Mouse (Mus musculus) olfactory bulb, adult 2 months (tissue): ENCODE results near the gene Aanat.

Experiments
- CTCF ChIP-seq: fragments of 200-500 bp; IDR thresholded peaks from 2 replicates; pipeline ENCODE4 v1.5.1; 2012; ENCODE audit warnings: low read depth, mild to moderate bottlenecking, low read length, moderate library complexity; ENCODE audit not compliant: insufficient read depth
- POLR2A ChIP-seq: fragments of 200-500 bp; IDR thresholded peaks from 2 replicates; pipeline ENCODE4 v1.6.1; 2012; ENCODE audit warnings: mild to moderate bottlenecking, low read depth, low read length, moderate library complexity; ENCODE audit not compliant: insufficient read depth

- no peak for TF ChIP-seq POLR2A
- no peak for TF ChIP-seq CTCF
These were observed 44.1 kb downstream of the Aanat start for GRCm38 (mm10) chr11:116630171-116630965.
